Mouse (Mus musculus) ovary, adult 18-20 months (tissue): Measurements from ENCODE around the gene S100a4.

Experiments used
- DNase-seq: peaks from one replicate; pipeline ENCODE4 v3.0.0; 2022; ENCODE audit warnings: low spot score, mixed read lengths

S100a4 gene

GRCm38 (mm10) chr3:90599401-90599800 is 4.2 kb upstream of the S100a4 start:
- no peak for DNase-seq

- no peak for DNase-seq
These were observed 3.5 kb upstream of the S100a4 start for GRCm38 (mm10) chr3:90600036-90600435.

GRCm38 (mm10) chr3:90600458-90601195 is 2.9 kb upstream of the S100a4 start:
- no peak for DNase-seq

GRCm38 (mm10) chr3:90601486-90602110 is 2.0 kb upstream of the S100a4 start, which contains the start of gene Gm42674:
Gene Gm42674 (plus strand): TSS chr3:90601904.
- DNase-seq = no peak

GRCm38 (mm10) chr3:90604416-90604815 is 845 bp downstream of the S100a4 start:
- peak; percentile 81 for DNase-seq

- no peak for DNase-seq
These were observed 1.5 kb downstream of the S100a4 start for GRCm38 (mm10) chr3:90605049-90605448.

GRCm38 (mm10) chr3:90605736-90606135 is 2.2 kb downstream of the S100a4 start:
- no peak for DNase-seq

GRCm38 (mm10) chr3:90606185-90606584 is 2.6 kb downstream of the S100a4 start:
- no peak for DNase-seq

- no peak for DNase-seq
These were observed 3.8 kb downstream of the S100a4 start for GRCm38 (mm10) chr3:90607361-90607760.

- no peak for DNase-seq
These were observed 4.7 kb downstream of the S100a4 start, which contains the start of gene S100a5 for GRCm38 (mm10) chr3:90608223-90608622. Gene S100a5 (plus strand): TSS chr3:90608523.

GRCm38 (mm10) chr3:90609102-90609501 is 5.5 kb downstream of the S100a4 start:
- DNase-seq = no peak

GRCm38 (mm10) chr3:90611494-90611893 is 7.9 kb downstream of the S100a4 start:
- DNase-seq = no peak

- no peak for DNase-seq
These were observed 8.5 kb downstream of the S100a4 start for GRCm38 (mm10) chr3:90612061-90612460.

GRCm38 (mm10) chr3:90612728-90613291 is 9.2 kb downstream of the S100a4 start, which contains the start of gene S100a6:
Gene S100a6 (plus strand): TSS chr3:90612882.
- DNase-seq = no peak

GRCm38 (mm10) chr3:90613461-90614147 is 10.0 kb downstream of the S100a4 start:
- DNase-seq = no peak

GRCm38 (mm10) chr3:90614148-90614530 is 10.6 kb downstream of the S100a4 start:
- no peak for DNase-seq

GRCm38 (mm10) chr3:90614611-90615251 is 11.2 kb downstream of the S100a4 start:
- no peak for DNase-seq

GRCm38 (mm10) chr3:90615415-90615814 is 11.8 kb downstream of the S100a4 start:
- DNase-seq = peak; percentile 50

GRCm38 (mm10) chr3:90615911-90616310 is 12.3 kb downstream of the S100a4 start:
- DNase-seq = no peak

GRCm38 (mm10) chr3:90617586-90617985 is 14.0 kb downstream of the S100a4 start:
- no peak for DNase-seq

GRCm38 (mm10) chr3:90621552-90621951 is 18.0 kb downstream of the S100a4 start:
- no peak for DNase-seq
